Mouse (Mus musculus) heart, adult 10 weeks (tissue): ENCODE data around the gene Pms1. TPM values are rescaled to one million over a fixed set of nuclear protein-coding genes. Genes with fewer than 3 reads are reported as not detected.

Experiments
- polyA plus RNA-seq: library from polyadenylated mRNA; stranded (reverse); fragments of 350-450 nt; fragmentation: Illumina TruSeq; extraction: RNeasy Lipid Tissue Mini Kit (QIAGEN cat#74804); gene quantifications from one replicate; pipeline ENCODE4 v1.2.3, GENCODE M21; 2014; ENCODE audit warnings: low read depth, low replicate concordance

Pms1 gene
- polyA plus RNA-seq, result 3.5 TPM

GRCm38 (mm10) chr1:53296581-53297383, at the start of gene Pms1, which contains the start of the genes Ormdl1 and Gm28778:
Pms1 (minus strand) TSS chr1:53297018.
Ormdl1 (plus strand) TSS chr1:53297095.
Gm28778 (plus strand) TSS chr1:53297111.

GRCm38 (mm10) chr1:53312989-53313967, 16.5 kb upstream of the Pms1 start, which contains the start of gene Osgepl1:
Osgepl1 (plus strand) TSS chr1:53313624.

GRCm38 (mm10) chr1:53187536-53187935, 109.3 kb downstream of the Pms1 start, which contains the start of gene 1700019A02Rik:
1700019A02Rik (minus strand) TSS chr1:53187636.

Other genes starting within 250 kb of the Pms1 start
- 0.37 TPM for gene Mstn, start 235.4 kb downstream of the Pms1 start, polyA plus RNA-seq
- gene 1700019A02Rik, start 109.4 kb downstream of the Pms1 start, polyA plus RNA-seq, result not detected
- 16.7 TPM for gene Ormdl1, start 77 bp upstream of the Pms1 start, polyA plus RNA-seq
- not detected for gene Gm28778, start 93 bp upstream of the Pms1 start, polyA plus RNA-seq
- gene Osgepl1, start 16.6 kb upstream of the Pms1 start, polyA plus RNA-seq, result 78.7 TPM
- not detected for gene Asdurf, start 55.6 kb upstream of the Pms1 start, polyA plus RNA-seq
- not detected for gene Gm28551, start 55.6 kb upstream of the Pms1 start, polyA plus RNA-seq
- gene Asnsd1, start 55.7 kb upstream of the Pms1 start, polyA plus RNA-seq, result 83.3 TPM